Mouse (Mus musculus): ENCODE results near the gene Crtap.

DNA sequence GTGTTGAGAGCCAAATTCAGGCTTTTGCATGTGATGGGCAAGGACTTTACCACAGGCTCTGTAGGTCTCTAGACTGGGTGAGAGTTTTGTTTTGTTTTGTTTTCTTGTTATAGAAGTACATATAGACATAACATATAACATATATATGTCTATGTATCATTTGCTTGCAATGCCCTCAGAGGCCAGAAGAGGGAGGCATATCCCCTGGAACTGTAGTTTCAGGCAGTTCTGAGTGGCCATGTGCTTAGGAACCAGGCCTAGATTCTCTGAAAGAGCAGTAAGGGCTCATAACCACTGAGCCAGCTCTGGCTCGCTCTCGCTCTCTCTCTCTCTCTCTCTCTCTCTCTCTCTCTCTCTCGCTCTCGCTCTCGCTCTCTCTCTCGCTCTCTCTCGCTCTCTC is 27.7 kb upstream of the Crtap start:
- TF ChIP-seq CTCF (IDR thresholded peaks at IDR 0.05; ENCODE audit: control insufficient read depth, insufficient read depth, low read length) (peak; percentile 53), POLR2A (IDR thresholded peaks at IDR 0.05; ENCODE audit: borderline replicate concordance, control insufficient read depth, low read depth, low read length) (no peak)
